26 mouse cellular contexts compared by ENCODE assay signal in the genomic region with DNA sequence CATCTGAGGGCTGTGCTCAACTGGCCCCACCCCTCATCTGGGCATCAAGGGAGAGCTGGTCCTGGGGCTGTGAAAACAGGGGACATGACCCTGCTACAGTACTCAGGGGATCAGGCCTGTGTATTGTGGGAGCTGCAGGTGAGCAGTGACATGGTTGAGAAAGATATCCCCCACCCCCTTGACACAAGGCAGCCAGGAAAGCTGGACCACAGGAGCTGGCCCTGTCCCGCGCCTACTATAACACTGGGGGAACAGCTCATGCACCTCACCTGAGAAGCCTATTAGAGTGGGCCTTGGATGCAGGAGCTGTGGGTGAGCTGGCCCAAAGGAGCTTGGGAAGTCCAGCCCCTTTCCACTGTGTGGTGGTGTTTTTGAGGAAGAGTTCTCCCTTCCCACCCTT.
A peak's percentile ranks its signal among the peaks of the same experiment; 100 is the strongest.
DNase-seq lines count a peak whose midpoint lies in the region; ATAC-seq and TF ChIP-seq lines count a peak whose summit lies in the region.
"Had no signal": no experiment of that assay in that cellular context is flagged by ENCODE, and none has a peak within 500 bp of the region (broad histone marks: within the 10 kb centered on the region; RNA-seq: fewer than 3 reads in every experiment).

No protein-coding gene starts in this region.

- no peak overlapping the region for H3K4me3 ChIP-seq in heart, embryonic 11.5 days (ENCODE audit: low read depth, low read length)
- H3K4me3 ChIP-seq in lung, embryonic 15.5 days, result no peak overlapping the region
- H3K4me3 ChIP-seq in lung, adult 2 months (replicated peaks; ENCODE audit: extremely low read depth, low read depth, low read length), result no peak overlapping the region
- H3K4me3 ChIP-seq in embryonic facial prominence, embryonic 12.5 days, result no peak overlapping the region
- no peak overlapping the region for H3K4me3 ChIP-seq in limb, embryonic 15.5 days
- H3K4me3 ChIP-seq in layer of hippocampus, adult 2 months, result no peak overlapping the region
- H3K4me3 ChIP-seq: heart, embryonic 12.5 days; hindbrain, embryonic 13.5 days; intestine, embryonic 15.5 days; limb, embryonic 12.5 days; liver, embryonic 13.5 days; megakaryocyte, embryonic 14.5 days had no signal

- 97% methylated on average over 2 of the region's 2 CpGs for WGBS in heart, embryonic 11.5 days (ENCODE audit: insufficient replicate concordance)
- 97% methylated on average over 2 of the region's 2 CpGs for WGBS in lung, embryonic 15.5 days
- 97% methylated on average over 2 of the region's 2 CpGs for WGBS in lung, adult 2 months
- WGBS in embryonic facial prominence, embryonic 12.5 days, result 93% methylated on average over 2 of the region's 2 CpGs
- WGBS in limb, embryonic 15.5 days, result 87% methylated on average over 2 of the region's 2 CpGs

- peak; percentile 26; the same call in 1 of the 2 replicates for ATAC-seq in heart, embryonic 11.5 days (replicated peaks; ENCODE audit: insufficient number of reproducible peaks, low FRiP score, low TSS enrichment)
- ATAC-seq in lung, embryonic 15.5 days (ENCODE audit: borderline replicate concordance, extremely low read depth, low FRiP score, low TSS enrichment), result peak; percentile 42; the same call in 1 of the 2 replicates
- 0 out of 2 replicates have a peak, but pooled peaks have one; percentile 41 for ATAC-seq in embryonic facial prominence, embryonic 12.5 days (ENCODE audit: insufficient number of reproducible peaks, insufficient read depth, low FRiP score, low TSS enrichment)
- ATAC-seq in limb, embryonic 15.5 days (ENCODE audit: insufficient number of reproducible peaks, low FRiP score, low TSS enrichment, low read depth), result peak; percentile 61; the same call in 1 of the 2 replicates
- ATAC-seq: intestine, embryonic 15.5 days; Patski had no signal

- no peaks in the 10 kb centered on the region for H3K9me3 ChIP-seq in heart, embryonic 11.5 days (replicated peaks; ENCODE audit: control insufficient read depth, low read length)
- H3K9me3 ChIP-seq in lung, embryonic 15.5 days, result no peaks in the 10 kb centered on the region
- no peaks in the 10 kb centered on the region for H3K9me3 ChIP-seq in embryonic facial prominence, embryonic 12.5 days
- H3K9me3 ChIP-seq in limb, embryonic 15.5 days, result no peaks in the 10 kb centered on the region
- H3K9me3 ChIP-seq: hindbrain, embryonic 13.5 days; intestine, embryonic 15.5 days; limb, embryonic 12.5 days; liver, embryonic 13.5 days had no signal

- no peak for TF ChIP-seq POLR2A in lung, adult 2 months (IDR thresholded peaks at IDR 0.05; ENCODE audit: borderline replicate concordance, extremely low read depth, low read depth, low read length)

- no peak for TF ChIP-seq CTCF in lung, adult 2 months (IDR thresholded peaks at IDR 0.05; ENCODE audit: insufficient read depth, low read length)
- no peak for TF ChIP-seq CTCF in layer of hippocampus, adult 2 months (conservative IDR thresholded peaks at IDR 0.05)

- H3K27me3 ChIP-seq in heart, embryonic 11.5 days (ENCODE audit: control insufficient read depth, insufficient read depth, low read length), result no peaks in the 10 kb centered on the region
- no peaks in the 10 kb centered on the region for H3K27me3 ChIP-seq in lung, embryonic 15.5 days
- H3K27me3 ChIP-seq in embryonic facial prominence, embryonic 12.5 days, result no peaks in the 10 kb centered on the region
- no peaks in the 10 kb centered on the region for H3K27me3 ChIP-seq in limb, embryonic 15.5 days
- H3K27me3 ChIP-seq: CH12.LX; heart, embryonic 12.5 days; hindbrain, embryonic 13.5 days; intestine, embryonic 15.5 days; limb, embryonic 12.5 days; liver, embryonic 13.5 days; megakaryocyte, embryonic 14.5 days; Patski had no signal

- no peak overlapping the region for H3K9ac ChIP-seq in heart, embryonic 11.5 days (ENCODE audit: low read depth, low read length)
- no peak overlapping the region for H3K9ac ChIP-seq in lung, embryonic 15.5 days
- no peak overlapping the region for H3K9ac ChIP-seq in embryonic facial prominence, embryonic 12.5 days
- H3K9ac ChIP-seq in limb, embryonic 15.5 days, result no peak overlapping the region
- H3K9ac ChIP-seq: heart, embryonic 12.5 days; hindbrain, embryonic 13.5 days; intestine, embryonic 15.5 days; limb, embryonic 12.5 days; liver, embryonic 13.5 days; lung, embryonic 14.5 days had no signal

- no peak overlapping the region for H3K27ac ChIP-seq in heart, embryonic 11.5 days (ENCODE audit: low read depth, low read length)
- H3K27ac ChIP-seq in lung, embryonic 15.5 days, result no peak overlapping the region
- no peak overlapping the region for H3K27ac ChIP-seq in embryonic facial prominence, embryonic 12.5 days
- no peak overlapping the region for H3K27ac ChIP-seq in limb, embryonic 15.5 days
- H3K27ac ChIP-seq in layer of hippocampus, adult 2 months, result no peak overlapping the region
- H3K27ac ChIP-seq: hindbrain, embryonic 13.5 days; intestine, embryonic 15.5 days; limb, embryonic 12.5 days; liver, embryonic 13.5 days had no signal

- DNase-seq in heart, adult 8-10 months (ENCODE audit: low spot score), result no peak
- no peak for DNase-seq in lung, adult 2 months
- no peak for DNase-seq in layer of hippocampus, adult 2 months (ENCODE audit: low spot score in 2 of 2)
- DNase-seq: B cell, adult 2 months; cerebellum, adult 11-12 months; heart, postnatal 10 days; kidney, adult 9 months; kidney, postnatal 25 days; layer of hippocampus, postnatal 36 days; liver, embryonic 13.5 days; lung, embryonic 14.5 days; lung, postnatal 36 days; thymus, adult 18-20 months; thymus, postnatal 36 days had no signal

- no peaks in the 10 kb centered on the region for H3K36me3 ChIP-seq in heart, embryonic 11.5 days (ENCODE audit: control insufficient read depth, insufficient read depth, low read length)
- H3K36me3 ChIP-seq in lung, embryonic 15.5 days, result no peaks in the 10 kb centered on the region
- no peaks in the 10 kb centered on the region for H3K36me3 ChIP-seq in embryonic facial prominence, embryonic 12.5 days
- H3K36me3 ChIP-seq in limb, embryonic 15.5 days, result no peaks in the 10 kb centered on the region
- H3K36me3 ChIP-seq: G1E; heart, embryonic 12.5 days; hindbrain, embryonic 13.5 days; intestine, embryonic 15.5 days; limb, embryonic 12.5 days; liver, embryonic 13.5 days had no signal

- H3K4me1 ChIP-seq in heart, embryonic 11.5 days (ENCODE audit: control insufficient read depth, insufficient read depth, low read length), result no peaks in the 10 kb centered on the region
- no peaks in the 10 kb centered on the region for H3K4me1 ChIP-seq in lung, embryonic 15.5 days
- no peaks in the 10 kb centered on the region for H3K4me1 ChIP-seq in lung, adult 2 months (ENCODE audit: control insufficient read depth, insufficient read depth, low read length)
- H3K4me1 ChIP-seq in embryonic facial prominence, embryonic 12.5 days, result no peaks in the 10 kb centered on the region
- no peaks in the 10 kb centered on the region for H3K4me1 ChIP-seq in limb, embryonic 15.5 days
- H3K4me1 ChIP-seq: heart, embryonic 12.5 days; hindbrain, embryonic 13.5 days; intestine, embryonic 15.5 days; limb, embryonic 12.5 days; liver, embryonic 13.5 days; megakaryocyte, embryonic 14.5 days had no signal

- no peak overlapping the region for H3K4me2 ChIP-seq in heart, embryonic 11.5 days
- H3K4me2 ChIP-seq in lung, embryonic 15.5 days, result no peak overlapping the region
- H3K4me2 ChIP-seq in embryonic facial prominence, embryonic 12.5 days (replicated peaks), result no peak overlapping the region
- no peak overlapping the region for H3K4me2 ChIP-seq in limb, embryonic 15.5 days
- H3K4me2 ChIP-seq: heart, embryonic 12.5 days; hindbrain, embryonic 13.5 days; intestine, embryonic 15.5 days; limb, embryonic 12.5 days; liver, embryonic 13.5 days; lung, embryonic 14.5 days had no signal
